Mouse (Mus musculus): ENCODE measurements around the gene Arid3b.

Arid3b gene

DNA sequence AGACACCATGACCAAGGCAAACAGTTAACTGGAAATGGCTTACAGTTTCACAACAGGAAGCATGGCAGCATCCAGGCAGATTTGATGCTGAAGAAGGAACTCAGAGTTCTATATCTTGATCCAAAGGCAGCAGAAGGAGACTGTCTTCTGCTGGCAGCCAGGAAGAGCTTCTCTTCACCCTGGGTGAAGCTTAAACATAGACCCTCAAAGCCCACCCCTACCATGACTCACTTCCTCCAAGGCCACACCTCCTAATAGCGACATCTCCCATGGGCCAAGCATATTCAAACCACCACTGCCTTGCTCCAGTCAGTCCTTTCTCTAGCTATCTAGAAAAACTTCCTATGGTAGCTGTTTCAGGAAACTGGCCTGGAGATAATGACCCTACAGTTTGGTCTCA lies 89.5 kb downstream of the Arid3b start:
- no peak for DNase-seq (ENCODE audit: low spot score)

DNA sequence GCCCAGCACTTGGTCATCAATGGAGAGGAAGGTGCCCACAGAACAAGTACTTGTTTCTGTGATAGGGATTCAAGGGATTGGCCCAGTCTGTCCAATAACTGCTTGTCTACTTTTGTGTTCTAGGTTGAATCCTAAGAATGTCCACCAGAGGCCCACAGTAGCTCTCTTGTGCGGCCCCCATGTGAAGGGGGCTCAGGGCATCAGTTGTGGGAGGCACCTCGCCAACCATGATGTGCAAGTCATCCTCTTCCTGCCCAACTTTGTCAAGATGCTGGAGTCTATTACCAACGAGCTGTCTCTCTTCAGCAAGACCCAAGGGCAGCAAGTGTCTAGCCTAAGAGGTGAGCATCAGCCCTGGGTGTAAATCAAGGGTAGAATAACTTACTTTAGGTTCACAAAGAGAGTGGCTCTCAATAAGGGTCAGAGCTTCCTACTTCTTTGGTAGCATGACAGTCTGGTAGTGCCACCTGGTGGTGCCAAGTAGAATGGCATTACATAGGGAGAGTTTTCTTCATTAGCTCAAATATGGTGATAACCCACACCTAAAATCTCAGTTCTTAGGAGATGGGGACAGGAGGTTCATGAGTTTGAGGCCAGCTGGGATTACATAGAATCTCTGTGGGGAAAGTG lies 92.0 kb downstream of the Arid3b start:
- no peak for DNase-seq (ENCODE audit: low spot score)
